Mouse (Mus musculus) regulatory T cell (primary cell): ENCODE results near the gene Gbf1.

ENCODE experiments used
- in situ Hi-C: fragments of 300-600 bp; cut with MboI, MseI; formaldehyde crosslinking; loops from one replicate; pipeline ENCODE4 v1.15.1; 2025; ENCODE audit warnings: high pct_unique_total_duplicates

Gbf1 gene

DNA sequence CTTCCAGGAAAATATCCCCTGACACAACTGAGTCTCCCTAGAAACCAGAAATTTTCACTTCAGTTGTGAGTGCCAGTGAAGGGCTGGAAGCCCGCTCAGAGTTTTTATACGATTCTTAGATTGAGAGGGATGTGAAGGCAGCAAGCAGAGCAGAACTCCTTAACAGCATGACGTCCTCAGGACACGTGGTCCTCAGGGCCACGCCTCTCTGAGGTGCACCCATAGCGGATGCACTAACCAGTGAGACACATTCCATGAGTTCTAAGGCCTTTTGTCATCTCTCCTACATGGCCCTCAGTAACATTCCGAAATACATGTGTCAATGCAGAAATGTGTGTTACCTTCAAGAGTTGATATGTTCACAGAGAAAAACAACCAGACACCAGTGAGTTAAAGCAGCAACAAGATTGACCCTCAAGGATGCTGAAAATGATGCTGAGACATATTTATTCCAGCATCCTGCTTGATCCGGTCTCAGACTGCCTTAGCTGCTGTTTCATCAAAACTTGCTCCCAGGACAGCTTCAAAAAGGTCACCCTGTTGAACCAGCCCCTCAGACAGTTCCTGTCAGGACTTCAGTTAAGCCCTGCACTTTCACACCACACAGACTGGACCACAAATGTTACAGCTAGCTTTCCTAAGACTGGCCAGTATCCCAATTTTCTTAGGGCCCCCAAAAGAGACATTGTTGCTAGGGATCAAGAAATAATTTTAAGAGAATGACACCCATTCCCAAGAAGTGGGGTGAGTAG lies 148.2 kb downstream of the Gbf1 start:
- in situ Hi-C loops, result no loop called here

- in situ Hi-C loops, result no loop called here
These were observed 150.2 kb downstream of the Gbf1 start for GRCm38 (mm10) chr19:46302551-46302950.

DNA sequence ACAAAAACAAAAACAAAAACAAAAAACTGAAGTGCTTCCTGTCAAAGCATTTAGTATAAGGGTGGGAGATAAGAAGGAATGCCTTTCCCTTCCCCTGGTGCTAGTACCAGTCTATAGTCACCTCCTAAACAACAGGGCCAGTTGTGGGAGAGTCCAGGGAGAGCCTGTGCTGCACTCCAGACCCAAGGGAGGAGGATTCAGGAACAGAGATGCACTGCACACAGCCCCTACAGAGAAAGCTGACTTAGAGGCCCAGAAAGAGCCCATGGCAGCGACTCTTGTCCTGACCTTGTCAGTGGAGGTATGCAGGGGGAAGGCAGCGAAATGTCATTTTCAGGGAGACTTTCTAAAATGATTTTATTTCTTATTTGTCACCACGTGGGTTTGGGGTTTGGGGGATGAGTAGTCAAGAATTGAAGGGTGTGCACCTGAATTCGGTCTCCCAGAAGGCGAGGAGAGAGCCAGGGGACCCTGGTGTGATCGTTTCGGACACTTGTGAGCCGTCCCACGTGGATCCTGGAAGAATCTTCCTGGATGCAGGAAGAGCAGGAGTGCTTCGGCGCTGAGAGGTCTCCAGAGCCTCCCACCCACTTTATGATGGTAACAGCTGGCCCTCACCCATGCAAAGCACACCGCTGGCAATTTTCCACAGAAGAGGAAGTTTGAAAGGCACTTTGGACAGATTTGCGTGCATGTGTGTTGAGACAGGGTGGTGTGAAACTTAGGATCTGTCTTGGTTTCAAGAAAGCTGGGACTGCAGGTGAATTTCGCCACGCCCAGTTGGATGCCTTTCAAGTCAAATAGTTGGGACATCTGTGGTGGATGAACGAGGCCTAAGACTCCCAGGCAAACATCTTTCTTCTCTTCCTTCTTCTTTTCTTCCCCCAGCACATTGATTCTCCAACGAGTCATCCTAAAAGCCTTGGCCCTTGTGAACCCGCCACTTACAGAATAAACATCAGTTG lies 151.2 kb downstream of the Gbf1 start:
- in situ Hi-C loops, result no loop called here

DNA sequence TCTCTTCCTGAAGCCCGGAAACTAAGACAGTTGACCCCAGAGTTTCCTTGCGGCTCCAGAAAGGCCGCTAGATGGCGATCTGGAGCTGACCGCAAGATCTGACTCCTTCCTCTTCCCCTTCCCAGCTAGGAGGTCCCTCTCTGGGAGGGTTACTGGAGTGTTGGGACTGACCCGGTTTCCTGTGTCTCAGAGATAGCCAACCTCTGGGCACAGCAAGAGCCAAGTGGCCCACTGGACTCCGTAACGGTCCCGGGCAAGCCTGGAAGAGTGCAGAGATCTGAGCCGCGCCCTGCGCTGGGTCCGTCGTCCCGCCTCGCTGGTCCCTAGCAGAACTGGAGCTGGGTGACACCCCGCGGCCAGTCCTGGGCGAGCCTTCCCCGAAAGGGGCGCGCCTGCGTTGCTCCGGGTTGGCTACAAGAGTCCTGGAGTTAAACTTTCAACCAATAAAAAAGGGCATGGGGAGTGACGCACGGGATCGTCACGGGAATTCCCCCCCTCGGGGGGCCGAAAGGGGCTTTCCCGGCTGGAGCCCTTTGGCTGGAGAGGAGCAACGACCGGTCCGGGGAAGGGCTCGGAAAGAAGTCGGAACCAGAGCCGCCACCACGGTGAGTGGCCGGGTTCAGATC lies 152.0 kb downstream of the Gbf1 start, which contains the start of gene Nfkb2:
Gene Nfkb2 (plus strand): TSS at position 105 of the 626 bp plus-strand sequence.
- in situ Hi-C loops, result no loop called here

GRCm38 (mm10) chr19:46304908-46305333 lies 152.6 kb downstream of the Gbf1 start:
- in situ Hi-C loops, result loop anchor here (5.0 kb wide), 1 partner anchor 508 kb away; no protein-coding TSS in a partner anchor

GRCm38 (mm10) chr19:46305432-46306267 lies 153.3 kb downstream of the Gbf1 start:
- in situ Hi-C loops, result loop anchor here (5.0 kb wide), 1 partner anchor 508 kb away; no protein-coding TSS in a partner anchor

GRCm38 (mm10) chr19:46306268-46306610 lies 153.9 kb downstream of the Gbf1 start:
- in situ Hi-C loops, result loop anchor here (5.0 kb wide), 1 partner anchor 509 kb away; no protein-coding TSS in a partner anchor

DNA sequence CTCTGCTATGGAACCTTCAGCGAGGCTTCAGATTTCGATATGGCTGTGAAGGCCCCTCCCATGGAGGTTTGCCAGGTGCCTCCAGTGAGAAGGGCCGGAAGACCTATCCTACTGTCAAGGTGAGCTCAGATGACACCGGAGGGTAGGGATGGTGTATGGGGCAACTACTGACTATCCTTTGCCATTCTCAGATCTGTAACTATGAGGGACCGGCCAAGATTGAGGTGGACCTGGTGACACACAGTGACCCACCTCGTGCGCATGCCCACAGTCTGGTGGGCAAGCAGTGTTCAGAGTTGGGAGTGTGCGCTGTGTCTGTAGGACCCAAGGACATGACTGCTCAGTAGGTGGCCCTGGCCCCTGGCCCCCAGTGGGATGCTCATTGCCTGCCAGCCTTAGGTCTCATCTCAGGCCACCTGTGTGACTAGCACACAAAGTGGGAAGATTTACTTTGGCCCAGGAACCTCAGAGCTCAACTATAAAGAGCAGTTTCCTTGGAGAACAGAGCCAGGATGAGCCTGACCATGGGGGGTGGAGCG lies 154.5 kb downstream of the Gbf1 start:
- in situ Hi-C loops, result loop anchor here (5.0 kb wide), 1 partner anchor 510 kb away; no protein-coding TSS in a partner anchor

GRCm38 (mm10) chr19:46307781-46308180 lies 155.5 kb downstream of the Gbf1 start:
- in situ Hi-C loops, result loop anchor here (5.0 kb wide), 1 partner anchor 510 kb away; no protein-coding TSS in a partner anchor

DNA sequence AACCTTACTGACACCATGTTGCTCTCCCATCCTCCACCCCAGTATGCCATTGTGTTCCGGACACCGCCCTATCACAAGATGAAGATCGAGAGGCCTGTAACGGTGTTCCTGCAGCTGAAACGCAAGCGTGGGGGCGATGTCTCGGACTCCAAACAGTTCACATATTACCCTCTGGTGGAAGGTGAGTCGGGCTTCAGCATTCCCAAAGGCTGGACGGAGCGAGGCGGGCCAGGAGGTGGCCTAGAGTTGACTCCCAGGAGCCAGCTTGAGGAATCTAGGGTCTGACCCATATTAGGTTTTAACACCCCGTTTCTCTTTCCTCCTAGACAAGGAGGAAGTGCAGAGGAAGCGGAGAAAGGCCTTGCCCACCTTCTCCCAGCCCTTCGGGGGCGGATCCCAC lies 156.0 kb downstream of the Gbf1 start:
- in situ Hi-C loops, result loop anchor here (5.0 kb wide), 1 partner anchor 511 kb away; no protein-coding TSS in a partner anchor

DNA sequence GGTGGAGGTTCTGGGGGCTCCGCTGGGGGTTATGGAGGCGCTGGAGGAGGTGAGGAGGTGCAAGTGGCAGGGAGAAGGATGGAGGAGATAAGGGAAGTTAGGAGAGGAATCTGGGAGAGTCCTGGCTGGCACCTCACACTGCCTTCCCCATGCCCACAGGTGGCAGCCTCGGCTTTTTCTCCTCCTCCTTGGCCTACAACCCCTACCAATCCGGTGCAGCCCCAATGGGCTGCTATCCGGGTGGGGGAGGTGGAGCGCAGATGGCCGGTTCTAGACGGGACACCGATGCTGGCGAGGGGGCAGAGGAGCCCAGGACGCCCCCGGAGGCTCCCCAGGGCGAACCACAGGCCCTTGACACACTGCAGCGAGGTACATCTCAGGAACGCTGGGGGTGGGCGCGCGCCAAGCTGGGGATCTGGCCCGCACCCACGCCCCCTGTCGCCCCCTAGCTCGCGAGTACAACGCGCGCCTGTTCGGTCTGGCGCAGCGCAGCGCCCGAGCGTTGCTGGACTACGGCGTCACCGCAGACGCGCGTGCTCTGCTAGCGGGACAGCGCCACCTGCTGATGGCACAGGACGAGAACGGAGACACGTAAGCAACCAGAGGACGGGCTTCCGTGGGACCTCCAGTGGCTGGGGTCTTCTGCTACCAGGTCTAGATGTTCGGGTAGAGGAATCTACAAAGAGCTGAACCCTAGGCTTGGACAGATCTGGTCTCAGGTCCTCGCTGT lies 156.6 kb downstream of the Gbf1 start:
- in situ Hi-C loops, result loop anchor here (5.0 kb wide), 1 partner anchor 512 kb away; no protein-coding TSS in a partner anchor

DNA sequence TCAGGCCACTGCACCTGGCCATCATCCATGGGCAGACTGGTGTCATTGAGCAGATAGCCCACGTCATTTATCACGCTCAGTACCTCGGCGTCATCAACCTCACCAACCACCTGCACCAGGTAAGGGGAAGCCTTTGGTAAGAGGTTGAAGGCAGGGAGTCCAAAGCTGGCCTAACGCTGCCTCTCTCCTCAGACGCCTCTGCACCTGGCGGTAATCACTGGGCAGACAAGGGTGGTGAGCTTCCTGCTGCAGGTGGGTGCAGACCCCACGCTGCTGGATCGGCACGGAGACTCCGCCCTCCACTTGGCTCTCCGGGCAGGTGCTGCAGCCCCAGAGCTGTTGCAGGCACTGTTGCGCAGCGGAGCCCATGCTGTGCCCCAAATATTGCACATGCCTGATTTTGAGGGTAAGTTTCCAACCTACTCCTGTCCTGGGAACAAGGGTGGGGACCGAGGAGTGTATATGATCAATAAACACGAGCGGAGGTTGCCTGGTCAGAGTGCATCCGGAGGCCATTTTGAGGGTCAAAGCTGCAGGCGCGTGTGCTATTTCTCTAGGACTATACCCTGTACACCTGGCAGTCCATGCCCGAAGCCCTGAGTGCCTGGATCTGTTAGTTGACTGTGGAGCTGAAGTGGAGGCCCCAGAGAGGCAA lies 157.5 kb downstream of the Gbf1 start:
- in situ Hi-C loops, result loop anchor here (5.0 kb wide), 1 partner anchor 512 kb away; no protein-coding TSS in a partner anchor

GRCm38 (mm10) chr19:46310312-46310865 lies 158.1 kb downstream of the Gbf1 start:
- in situ Hi-C loops, result no loop called here

GRCm38 (mm10) chr19:46311341-46311740 lies 159.0 kb downstream of the Gbf1 start:
- in situ Hi-C loops, result no loop called here

GRCm38 (mm10) chr19:46312566-46312965 lies 160.3 kb downstream of the Gbf1 start:
- in situ Hi-C loops, result no loop called here

DNA sequence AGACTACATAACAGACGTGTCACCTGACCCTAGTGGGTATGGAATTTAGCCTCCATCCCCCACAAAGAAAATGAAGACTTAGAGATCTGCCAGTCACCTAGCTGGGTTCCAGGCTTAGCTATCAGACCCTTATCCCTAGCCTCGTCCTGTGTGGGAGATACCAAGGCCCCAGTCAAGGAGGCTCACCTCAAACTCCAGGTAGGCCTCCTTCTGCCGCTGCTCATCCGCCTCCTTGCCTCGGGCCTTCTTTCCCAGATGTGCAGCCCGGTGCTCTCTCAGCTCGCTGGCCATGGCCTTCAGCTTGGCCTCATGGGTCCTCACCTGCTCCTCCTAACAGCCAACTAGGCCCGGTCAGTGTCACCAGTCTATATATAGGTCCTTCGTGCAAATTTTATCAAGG lies 160.8 kb downstream of the Gbf1 start:
- in situ Hi-C loops, result no loop called here

DNA sequence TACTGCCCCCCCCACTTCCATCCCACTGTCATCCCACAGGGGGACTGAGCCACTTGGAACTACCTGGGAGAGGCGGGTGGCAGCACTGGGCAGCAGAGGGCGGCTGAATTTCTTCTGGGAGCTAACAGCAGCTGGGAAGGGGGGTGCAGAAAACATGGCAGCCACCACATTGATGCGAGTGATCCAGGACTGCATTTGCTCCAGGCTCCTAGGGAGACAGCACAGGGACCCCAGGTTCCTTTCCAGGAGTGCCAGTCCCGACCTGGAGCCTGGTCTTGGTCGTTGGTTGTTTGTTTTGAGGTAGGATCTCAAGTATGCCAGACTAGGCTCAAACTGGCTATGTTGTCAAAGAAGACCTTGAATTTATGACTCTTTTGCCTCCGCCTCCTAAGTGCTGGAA lies 161.3 kb downstream of the Gbf1 start:
- in situ Hi-C loops, result no loop called here

DNA sequence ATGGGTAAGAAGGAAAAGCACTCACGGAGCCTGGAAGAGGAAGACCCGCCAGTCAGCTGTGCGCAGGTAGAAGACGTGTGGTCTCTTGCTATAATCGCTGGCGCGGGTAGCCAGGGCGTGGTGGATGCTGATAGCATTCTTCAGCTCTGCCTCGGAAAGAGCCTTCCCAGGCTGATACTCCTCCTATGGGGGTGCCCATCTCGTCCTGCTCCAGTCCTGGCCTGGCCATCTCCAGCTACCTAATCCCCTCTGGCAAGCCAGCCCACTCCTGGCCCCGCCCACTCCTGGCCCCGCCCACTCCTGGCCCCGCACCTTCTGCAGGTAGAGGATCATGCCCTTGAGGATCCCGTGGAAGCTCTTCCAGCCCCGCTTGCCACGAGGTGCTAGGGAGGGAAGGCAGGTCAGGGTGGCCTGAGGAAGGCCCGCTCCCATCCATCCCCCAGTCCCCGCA lies 161.9 kb downstream of the Gbf1 start:
- in situ Hi-C loops, result no loop called here
